Mouse (Mus musculus): ENCODE results near the gene A930002H24Rik.

Gene A930002H24Rik

DNA sequence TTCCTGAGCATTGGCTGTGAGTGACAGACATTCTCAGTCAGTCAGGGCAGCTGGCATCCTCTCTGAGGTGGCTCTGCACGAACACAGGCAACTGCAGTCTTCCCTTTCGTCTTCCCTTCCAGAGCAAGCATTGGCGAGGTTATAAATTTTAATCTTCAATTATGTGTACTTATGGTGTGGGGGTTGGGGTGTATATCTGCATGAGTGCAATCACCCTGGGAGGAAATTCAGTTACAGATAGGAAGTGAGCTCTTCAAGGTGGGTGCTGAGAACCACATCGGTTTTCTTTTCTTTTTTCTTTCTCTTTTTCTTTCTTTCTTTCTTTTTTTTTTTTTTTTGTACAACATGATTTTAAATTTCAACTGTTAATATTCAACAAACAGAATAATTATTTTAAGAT lies 32.0 kb downstream of the A930002H24Rik start:
- DNase-seq: no peak

DNA sequence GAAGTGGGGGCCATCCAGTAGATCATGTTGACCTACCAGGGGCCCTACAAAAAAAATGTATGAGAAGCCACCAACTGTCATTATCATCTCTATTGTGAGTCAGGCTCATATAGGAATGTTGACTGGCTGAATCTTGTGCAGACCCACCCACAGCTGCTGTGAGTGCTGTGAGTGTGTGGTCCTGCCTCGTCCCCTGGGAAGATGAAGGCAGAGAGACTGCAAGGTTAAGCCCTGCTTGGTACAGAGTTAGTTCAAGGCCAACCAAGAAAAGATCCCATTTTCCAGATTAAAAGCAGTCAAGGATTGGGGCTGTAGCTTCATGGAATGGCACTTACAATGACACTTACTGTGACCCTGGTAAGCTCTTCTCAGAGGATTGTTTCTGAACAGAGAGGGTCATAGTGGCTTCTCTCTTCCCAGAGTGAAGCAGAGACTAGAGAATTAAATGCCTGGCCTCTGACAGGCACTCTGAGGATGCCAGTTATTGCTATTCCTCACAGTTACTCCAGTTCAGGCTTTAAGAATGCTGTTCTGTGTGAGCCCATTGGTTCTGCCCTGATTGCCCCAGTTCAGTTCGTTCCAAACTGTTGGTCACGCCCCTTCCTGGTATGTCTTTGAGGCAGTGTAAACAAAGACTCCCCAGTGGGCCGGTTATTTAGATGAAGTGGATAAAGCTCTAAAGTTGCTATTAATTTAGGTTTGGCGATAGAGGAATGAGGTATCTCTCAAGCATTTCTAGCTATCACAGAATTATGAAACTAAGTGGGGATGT lies 34.8 kb downstream of the A930002H24Rik start:
- no peak for DNase-seq

DNA sequence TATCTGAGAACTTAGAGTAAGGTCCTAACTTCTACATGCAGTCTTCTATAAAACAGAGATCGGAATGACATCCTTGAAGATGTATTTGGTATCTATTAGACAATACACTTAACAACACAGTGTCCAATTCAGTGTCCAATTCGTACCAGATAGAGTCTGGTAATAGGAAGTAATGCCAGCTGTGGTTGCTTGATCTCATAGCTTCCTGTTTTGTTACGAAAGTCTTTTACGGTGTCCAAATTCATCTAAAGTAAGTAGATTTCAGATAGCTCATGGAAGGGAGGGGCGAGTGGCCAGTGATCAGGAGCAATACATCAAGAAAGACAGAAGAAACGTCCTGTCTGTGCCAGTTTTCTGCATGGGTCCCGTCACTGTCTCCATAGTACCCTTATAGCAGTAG lies 36.8 kb downstream of the A930002H24Rik start:
- DNase-seq: no peak

DNA sequence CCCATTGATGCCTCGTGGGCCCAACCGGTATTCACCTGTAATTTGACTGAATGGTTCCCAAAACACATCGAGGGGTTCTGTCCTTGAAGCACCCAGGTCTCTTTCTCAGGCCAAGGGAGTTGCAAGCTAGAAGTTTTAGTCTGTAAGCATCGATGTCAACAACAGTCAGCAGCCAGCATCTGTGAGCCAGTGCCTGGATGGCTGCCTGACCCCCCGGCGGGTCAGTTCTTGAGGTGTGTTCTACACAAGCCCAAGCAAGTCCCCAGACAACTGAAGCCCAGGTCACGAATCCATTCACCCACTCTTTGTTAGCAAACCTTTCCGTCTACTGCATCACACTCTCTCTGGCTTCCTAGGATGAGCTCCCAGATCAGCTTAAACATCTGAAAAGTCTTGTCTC lies 37.4 kb downstream of the A930002H24Rik start:
- no peak for DNase-seq

DNA sequence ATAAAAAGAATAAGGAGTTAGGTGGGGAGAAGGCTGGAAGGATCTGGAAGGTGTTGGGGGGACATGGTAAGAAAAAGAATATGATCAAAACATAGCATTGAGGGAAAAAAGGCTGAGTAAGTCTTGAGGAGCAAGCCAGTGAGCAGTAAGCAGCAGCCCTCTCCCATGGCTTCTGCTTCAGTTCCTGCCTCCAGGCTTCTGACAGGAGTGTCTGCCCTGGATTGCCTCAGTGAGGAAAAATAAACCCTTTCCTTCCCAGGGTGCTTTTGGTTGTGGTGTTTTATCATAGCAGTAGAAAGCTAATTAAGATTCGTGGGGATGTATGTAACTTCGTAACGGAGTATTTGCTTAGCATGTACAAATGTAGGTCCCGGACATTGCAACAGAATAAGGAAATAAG lies 39.5 kb downstream of the A930002H24Rik start:
- DNase-seq: no peak

DNA sequence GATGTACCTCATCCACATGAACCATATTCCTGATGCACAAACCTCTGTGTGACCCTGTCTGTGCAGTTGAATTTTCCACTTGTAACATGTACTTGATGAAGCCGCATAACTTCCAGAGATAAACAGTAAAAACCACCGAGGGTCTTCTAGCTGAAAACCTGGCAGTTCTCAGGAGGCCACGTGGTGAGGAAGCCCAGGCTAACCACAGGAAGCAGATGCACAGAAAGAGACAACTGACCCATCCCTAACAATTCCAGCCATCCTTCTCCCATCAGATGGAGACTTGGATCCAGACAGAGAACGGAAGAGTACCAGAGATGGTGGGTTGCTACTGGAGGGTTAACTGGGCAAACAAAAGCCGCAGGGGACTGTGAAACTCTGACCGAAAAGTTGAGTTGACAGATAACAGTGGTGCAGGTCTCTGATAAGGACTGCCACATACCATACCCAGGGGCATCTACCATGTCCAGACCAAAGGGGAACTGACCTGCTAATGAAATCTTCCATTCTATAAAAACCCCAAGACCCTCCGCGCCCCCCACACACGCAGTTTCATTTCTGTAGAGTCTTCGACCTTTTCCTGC lies 45.1 kb downstream of the A930002H24Rik start:
- no peak for DNase-seq

DNA sequence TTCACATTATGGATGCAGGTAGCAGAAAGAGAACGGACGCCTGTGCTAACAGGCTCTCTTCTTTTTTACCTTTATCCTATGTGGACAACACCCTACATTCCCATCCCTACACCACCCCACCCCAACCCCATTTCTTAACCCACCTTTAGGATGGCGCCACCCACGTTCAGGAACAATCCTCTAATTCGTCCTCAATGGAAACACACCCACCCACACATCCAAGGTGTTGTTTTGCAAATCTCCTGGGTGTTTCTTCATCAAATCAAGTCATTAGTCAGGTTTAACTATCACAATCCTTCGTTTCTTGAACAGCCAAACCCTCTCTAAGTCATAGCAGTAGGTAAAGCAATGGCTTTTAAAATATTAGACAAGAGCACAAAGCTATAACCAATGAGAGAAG lies 50.0 kb downstream of the A930002H24Rik start:
- no peak for DNase-seq
